Mouse (Mus musculus): ENCODE measurements around the gene Tnnt1.

DNA sequence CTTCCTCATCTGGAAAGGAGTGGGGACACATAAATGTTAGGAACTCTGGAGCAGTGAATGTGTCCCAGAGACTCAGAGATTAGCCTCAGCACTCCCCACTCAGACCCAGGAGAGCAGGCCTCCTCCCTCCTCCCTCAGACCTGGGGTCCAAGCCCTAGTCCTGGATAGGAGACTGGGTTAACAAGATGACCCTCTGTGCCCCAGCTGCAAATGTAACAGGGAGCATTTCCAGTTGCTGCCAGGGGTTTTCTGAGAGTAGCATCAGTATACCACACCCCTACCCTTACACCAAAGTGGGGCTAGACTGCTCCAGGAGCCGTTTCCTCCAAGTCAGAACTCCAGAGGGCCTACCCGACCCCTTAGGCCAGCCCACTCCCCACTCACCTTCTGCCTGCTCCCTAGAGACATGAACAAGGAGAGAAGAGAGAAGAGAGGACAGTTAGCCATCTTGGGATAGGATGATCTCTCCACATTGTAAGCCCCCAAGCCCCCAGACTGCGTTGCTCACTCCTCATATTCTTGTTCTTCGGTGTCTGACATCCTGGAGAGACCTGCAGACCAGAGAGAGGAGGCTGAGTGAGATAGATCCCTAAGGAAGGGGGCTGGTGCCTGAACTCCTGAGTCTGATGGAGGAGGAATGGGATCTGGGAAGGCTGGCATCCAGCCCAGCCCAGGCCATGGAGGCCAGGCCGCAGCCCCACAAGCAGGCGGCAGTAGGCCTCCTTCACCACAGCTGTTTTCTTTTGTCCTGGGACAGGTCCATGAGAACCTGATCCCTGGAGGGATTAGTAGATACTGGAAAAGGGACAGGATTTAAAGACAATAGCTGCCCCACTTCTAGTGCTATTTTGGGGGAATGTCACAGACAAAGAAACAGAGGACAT, 2.1 kb downstream of the Tnnt1 start:
- no peak for TF ChIP-seq NANOG (IDR thresholded peaks at IDR 0.05; ENCODE audit: borderline replicate concordance, low read length)
- TF ChIP-seq CTCF (conservative IDR thresholded peaks at IDR 0.05; ENCODE audit: low read length) = no peak

Measured in E14TG2a.4 (cell line).